Mouse (Mus musculus): Measurements from ENCODE around the gene St8sia1. TPM values are rescaled to one million over a fixed set of nuclear protein-coding genes. Genes with fewer than 3 reads are reported as not detected.

St8sia1 gene
- polyA plus RNA-seq, 1 experiment from 2014 or later: 2.4 TPM

DNA sequence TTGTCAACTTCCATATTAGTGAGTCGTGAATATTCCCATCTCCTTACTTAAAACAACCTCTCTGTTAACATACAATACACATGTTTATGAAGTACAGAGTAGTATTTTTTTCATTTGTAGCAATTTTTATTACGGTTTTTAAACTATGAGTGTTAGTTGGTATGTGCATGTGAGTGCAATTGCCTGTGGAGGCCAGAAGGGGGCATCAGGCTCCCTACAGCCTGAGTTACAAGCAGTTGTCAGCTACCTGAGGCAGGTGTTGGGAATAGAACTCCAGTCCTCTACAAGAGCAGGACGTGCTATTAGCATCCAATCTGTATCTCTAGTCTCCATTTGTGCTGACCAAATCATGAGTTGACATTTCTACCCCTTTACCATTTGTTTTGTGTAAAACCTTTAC, 19.8 kb downstream of the St8sia1 start:
- DNase-seq (ENCODE audit: low spot score) (no peak), ATAC-seq (replicated peaks; ENCODE audit: low FRiP score) (no peak)
- H3K36me3 ChIP-seq (ENCODE audit: control insufficient read depth, insufficient read depth, low read length): no peaks in the 10 kb centered on the region
- H3K27me3 ChIP-seq (ENCODE audit: control insufficient read depth, insufficient read depth, low read length): no peaks in the 10 kb centered on the region
- H3K27ac ChIP-seq (ENCODE audit: low read depth, low read length): no peak overlapping the region
- no peak overlapping the region for H3K4me3 ChIP-seq (ENCODE audit: low read depth, low read length)
- no peak overlapping the region for H3K9ac ChIP-seq (ENCODE audit: low read length)
- WGBS: 89% methylated on average over 3 of the region's 3 CpGs
- H3K9me3 ChIP-seq (ENCODE audit: control insufficient read depth, low read length): no peaks in the 10 kb centered on the region
- no peaks in the 10 kb centered on the region for H3K4me1 ChIP-seq (replicated peaks; ENCODE audit: control insufficient read depth, insufficient read depth, low read length)
- H3K4me2 ChIP-seq (ENCODE audit: low read depth, low read length, severe bottlenecking): no peak overlapping the region

DNA sequence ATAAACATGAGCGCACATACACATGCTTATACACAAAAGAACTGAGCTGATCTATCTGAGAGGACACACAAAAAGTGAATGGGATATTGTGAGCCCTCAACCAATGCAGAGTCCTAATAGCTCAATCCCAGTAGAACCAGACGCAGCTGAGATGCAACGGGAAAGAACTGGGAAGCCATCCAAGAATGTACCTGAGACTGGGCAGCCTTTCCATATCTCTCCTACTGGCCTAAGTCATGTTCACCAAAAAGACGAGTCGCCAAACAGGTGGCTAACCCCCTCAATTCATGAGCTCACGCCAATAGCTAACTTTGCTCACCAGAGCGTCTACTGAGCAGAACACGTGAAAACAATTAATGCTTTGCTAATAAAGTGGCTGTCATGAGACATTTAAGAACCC, 20.8 kb downstream of the St8sia1 start:
- 95% methylated on average over 8 of the region's 8 CpGs for WGBS
- Histone ChIP-seq H3K4me3 (ENCODE audit: low read depth, low read length) (no peak overlapping the region), H3K4me1 (replicated peaks; ENCODE audit: control insufficient read depth, insufficient read depth, low read length) (no peaks in the 10 kb centered on the region), H3K27ac (ENCODE audit: low read depth, low read length) (no peak overlapping the region), H3K9ac (ENCODE audit: low read length) (no peak overlapping the region), H3K36me3 (ENCODE audit: control insufficient read depth, insufficient read depth, low read length) (no peaks in the 10 kb centered on the region), H3K27me3 (ENCODE audit: control insufficient read depth, insufficient read depth, low read length) (no peaks in the 10 kb centered on the region), H3K9me3 (ENCODE audit: control insufficient read depth, low read length) (no peaks in the 10 kb centered on the region), H3K4me2 (ENCODE audit: low read depth, low read length, severe bottlenecking) (no peak overlapping the region)
- ATAC-seq (replicated peaks; ENCODE audit: low FRiP score) (no peak), DNase-seq (ENCODE audit: low spot score) (no peak)

DNA sequence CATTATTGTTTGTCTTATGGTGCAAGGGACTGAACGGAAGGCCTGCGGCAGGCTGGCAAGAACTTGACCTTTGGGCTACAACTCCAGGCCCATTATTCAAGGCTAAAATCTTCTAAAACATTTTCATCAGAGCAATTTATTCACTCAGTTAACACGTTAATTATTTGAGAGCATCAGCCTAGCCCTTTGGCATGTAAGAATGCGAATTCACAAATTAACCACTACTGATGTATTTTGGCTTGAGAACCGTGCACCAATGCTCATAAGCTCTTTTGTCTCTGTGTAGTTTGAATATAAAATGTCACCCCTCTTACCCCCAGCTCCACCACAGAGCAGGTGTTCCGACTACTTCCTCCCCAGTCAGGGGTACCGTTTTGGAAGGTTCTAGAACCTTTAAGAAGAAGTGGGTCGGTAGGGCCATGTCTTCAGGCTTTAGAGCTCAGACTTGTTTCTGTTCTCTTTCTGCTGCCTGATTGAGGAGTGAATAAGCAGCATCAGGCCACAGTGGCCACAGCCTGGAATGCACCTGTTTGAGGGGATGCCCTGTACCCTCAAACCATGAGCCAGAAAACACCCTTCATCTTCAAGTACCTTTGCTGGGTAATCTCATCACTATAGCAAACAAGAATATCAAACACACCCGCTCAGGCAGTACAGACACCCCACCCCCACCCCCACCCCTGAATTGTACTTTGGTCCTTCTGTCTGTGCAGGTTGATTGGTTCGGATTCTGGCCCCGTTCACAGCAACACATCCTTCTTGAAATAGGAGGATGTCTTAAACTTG, 22.5 kb downstream of the St8sia1 start:
- ATAC-seq (replicated peaks; ENCODE audit: low FRiP score): no peak
- Histone ChIP-seq H3K4me1 (replicated peaks; ENCODE audit: control insufficient read depth, insufficient read depth, low read length) (no peaks in the 10 kb centered on the region), H3K9me3 (ENCODE audit: control insufficient read depth, low read length) (no peaks in the 10 kb centered on the region), H3K4me3 (ENCODE audit: low read depth, low read length) (no peak overlapping the region), H3K27ac (ENCODE audit: low read depth, low read length) (no peak overlapping the region), H3K36me3 (ENCODE audit: control insufficient read depth, insufficient read depth, low read length) (no peaks in the 10 kb centered on the region), H3K9ac (ENCODE audit: low read length) (no peak overlapping the region), H3K27me3 (ENCODE audit: control insufficient read depth, insufficient read depth, low read length) (no peaks in the 10 kb centered on the region), H3K4me2 (ENCODE audit: low read depth, low read length, severe bottlenecking) (no peak overlapping the region)
- 81% methylated on average over 11 of the region's 11 CpGs for WGBS
- DNase-seq (ENCODE audit: low spot score): no peak

DNA sequence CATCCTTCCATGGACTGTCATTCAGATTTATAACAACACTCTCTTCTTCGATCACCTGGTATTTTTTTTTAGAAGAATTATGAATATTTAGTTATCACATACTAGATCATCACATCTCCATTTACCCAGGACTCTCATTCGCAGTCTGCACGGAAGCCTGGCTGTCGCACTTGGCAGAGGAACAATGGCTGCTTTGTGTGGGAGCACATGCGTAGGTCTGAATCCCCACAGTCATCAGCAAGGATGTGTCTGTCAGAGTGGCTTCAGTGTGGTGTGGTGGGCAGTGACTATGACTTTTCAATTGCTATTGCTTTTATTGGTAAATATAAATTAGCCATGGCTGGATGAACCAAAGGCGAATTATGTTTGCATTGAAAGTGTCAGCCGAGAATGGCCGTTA, 23.2 kb downstream of the St8sia1 start:
- Histone ChIP-seq H3K4me1 (replicated peaks; ENCODE audit: control insufficient read depth, insufficient read depth, low read length) (no peaks in the 10 kb centered on the region), H3K4me2 (ENCODE audit: low read depth, low read length, severe bottlenecking) (no peak overlapping the region), H3K9ac (ENCODE audit: low read length) (no peak overlapping the region), H3K9me3 (ENCODE audit: control insufficient read depth, low read length) (no peaks in the 10 kb centered on the region), H3K4me3 (ENCODE audit: low read depth, low read length) (no peak overlapping the region), H3K36me3 (ENCODE audit: control insufficient read depth, insufficient read depth, low read length) (no peaks in the 10 kb centered on the region), H3K27me3 (ENCODE audit: control insufficient read depth, insufficient read depth, low read length) (no peaks in the 10 kb centered on the region), H3K27ac (ENCODE audit: low read depth, low read length) (no peak overlapping the region)
- 75% methylated on average over 8 of the region's 8 CpGs for WGBS
- DNase-seq (ENCODE audit: low spot score) (no peak), ATAC-seq (replicated peaks; ENCODE audit: low FRiP score) (peak; percentile 60)

DNA sequence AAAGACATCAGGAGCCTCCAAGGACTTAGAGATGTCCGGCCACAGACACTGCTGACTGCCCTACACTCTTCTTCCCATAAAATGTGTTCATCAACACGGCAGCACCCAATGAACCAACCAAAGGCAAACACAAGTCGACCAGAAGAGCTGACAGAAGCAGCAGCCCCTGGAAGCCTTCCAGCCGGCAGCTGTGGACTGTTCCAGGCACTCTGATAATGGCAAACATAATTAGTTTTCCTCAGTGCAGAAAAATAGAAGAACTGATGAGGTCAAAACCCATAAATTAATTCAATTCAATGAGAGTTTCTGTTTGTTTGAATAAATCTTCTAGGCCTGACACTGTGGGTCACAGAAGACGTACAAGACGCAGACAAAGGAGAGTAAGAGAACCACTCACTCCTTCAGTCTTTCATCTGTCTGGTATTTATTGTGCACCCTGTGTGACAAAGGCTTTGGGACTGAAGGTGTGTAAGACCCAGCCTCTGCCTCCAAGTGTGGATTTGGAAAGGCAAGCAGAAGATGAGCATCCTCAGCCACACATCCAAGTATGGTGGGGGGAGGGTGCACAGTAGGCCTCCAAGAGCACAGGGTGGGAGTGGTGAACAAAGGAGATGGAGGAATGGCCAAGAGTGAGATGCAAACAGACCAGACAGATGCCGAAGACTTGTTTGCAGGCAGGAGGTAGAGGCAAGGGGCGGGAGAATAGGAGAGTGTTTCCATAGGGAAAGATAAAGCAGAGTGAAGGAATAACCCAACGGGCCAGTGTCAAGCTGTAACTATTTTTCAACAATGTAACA, 25.5 kb downstream of the St8sia1 start:
- WGBS: 76% methylated on average over 9 of the region's 9 CpGs
- no peak overlapping the region for H3K27ac ChIP-seq (ENCODE audit: low read depth, low read length)
- no peak overlapping the region for H3K4me2 ChIP-seq (ENCODE audit: low read depth, low read length, severe bottlenecking)
- ATAC-seq (replicated peaks; ENCODE audit: low FRiP score) (peak; percentile 33), DNase-seq (ENCODE audit: low spot score) (no peak)
- H3K36me3 ChIP-seq (ENCODE audit: control insufficient read depth, insufficient read depth, low read length): no peaks in the 10 kb centered on the region
- no peak overlapping the region for H3K9ac ChIP-seq (ENCODE audit: low read length)
- H3K9me3 ChIP-seq (ENCODE audit: control insufficient read depth, low read length): no peaks in the 10 kb centered on the region
- no peaks in the 10 kb centered on the region for H3K27me3 ChIP-seq (ENCODE audit: control insufficient read depth, insufficient read depth, low read length)
- H3K4me3 ChIP-seq (ENCODE audit: low read depth, low read length): no peak overlapping the region
- H3K4me1 ChIP-seq (replicated peaks; ENCODE audit: control insufficient read depth, insufficient read depth, low read length): no peaks in the 10 kb centered on the region

DNA sequence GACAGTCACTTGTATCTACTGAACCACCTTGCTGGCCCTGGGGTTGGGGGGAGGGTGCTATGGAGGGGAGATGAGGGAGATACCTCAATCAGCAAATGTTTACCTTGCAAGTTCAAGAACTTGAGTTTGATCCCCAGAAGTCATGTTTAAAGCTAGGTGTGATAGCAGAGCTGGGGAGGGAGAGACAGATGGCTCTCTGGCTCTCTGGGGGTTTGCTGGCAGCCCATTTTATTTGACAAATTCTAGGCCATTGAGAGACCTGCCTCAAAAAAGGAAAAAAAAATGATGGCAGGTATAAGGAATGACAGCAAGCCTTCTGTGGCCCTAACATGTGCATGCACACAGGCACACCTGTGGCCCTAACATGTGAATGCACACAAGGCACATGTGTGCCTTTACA, 26.2 kb downstream of the St8sia1 start:
- H3K9ac ChIP-seq (ENCODE audit: low read length): no peak overlapping the region
- H3K27ac ChIP-seq (ENCODE audit: low read depth, low read length): no peak overlapping the region
- H3K9me3 ChIP-seq (ENCODE audit: control insufficient read depth, low read length): no peaks in the 10 kb centered on the region
- ATAC-seq (replicated peaks; ENCODE audit: low FRiP score) (no peak), DNase-seq (ENCODE audit: low spot score) (no peak)
- H3K27me3 ChIP-seq (ENCODE audit: control insufficient read depth, insufficient read depth, low read length): no peaks in the 10 kb centered on the region
- H3K4me2 ChIP-seq (ENCODE audit: low read depth, low read length, severe bottlenecking): no peak overlapping the region
- H3K4me3 ChIP-seq (ENCODE audit: low read depth, low read length): no peak overlapping the region
- no peaks in the 10 kb centered on the region for H3K4me1 ChIP-seq (replicated peaks; ENCODE audit: control insufficient read depth, insufficient read depth, low read length)
- no peaks in the 10 kb centered on the region for H3K36me3 ChIP-seq (ENCODE audit: control insufficient read depth, insufficient read depth, low read length)

DNA sequence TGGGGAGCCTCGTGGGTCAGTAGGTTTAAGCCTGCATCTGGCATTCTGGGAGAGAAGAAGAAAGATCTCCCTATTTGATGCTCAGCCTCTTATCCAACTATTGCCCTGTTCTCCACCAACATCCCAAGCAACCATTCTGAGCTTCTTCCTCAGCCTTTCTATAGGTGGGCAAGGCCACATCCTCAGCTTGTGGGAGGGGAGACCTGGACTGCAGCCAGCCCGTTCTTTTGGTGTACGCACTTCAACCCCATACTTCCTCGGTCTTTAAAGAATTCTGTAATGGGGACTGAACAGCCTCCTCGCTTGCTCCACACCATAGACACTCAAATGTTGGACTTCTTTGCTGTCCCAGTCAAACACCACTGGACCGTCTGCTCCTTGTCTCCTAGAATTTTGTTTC, 31.7 kb downstream of the St8sia1 start:
- H3K27me3 ChIP-seq (ENCODE audit: control insufficient read depth, insufficient read depth, low read length): no peaks in the 10 kb centered on the region
- no peak overlapping the region for H3K4me3 ChIP-seq (ENCODE audit: low read depth, low read length)
- ATAC-seq (replicated peaks; ENCODE audit: low FRiP score) (no peak), DNase-seq (ENCODE audit: low spot score) (no peak)
- no peaks in the 10 kb centered on the region for H3K36me3 ChIP-seq (ENCODE audit: control insufficient read depth, insufficient read depth, low read length)
- no peaks in the 10 kb centered on the region for H3K4me1 ChIP-seq (replicated peaks; ENCODE audit: control insufficient read depth, insufficient read depth, low read length)
- 88% methylated on average over 6 of the region's 6 CpGs for WGBS
- H3K9me3 ChIP-seq (ENCODE audit: control insufficient read depth, low read length): no peaks in the 10 kb centered on the region
- no peak overlapping the region for H3K4me2 ChIP-seq (ENCODE audit: low read depth, low read length, severe bottlenecking)
- no peak overlapping the region for H3K9ac ChIP-seq (ENCODE audit: low read length)
- H3K27ac ChIP-seq (ENCODE audit: low read depth, low read length): no peak overlapping the region

DNA sequence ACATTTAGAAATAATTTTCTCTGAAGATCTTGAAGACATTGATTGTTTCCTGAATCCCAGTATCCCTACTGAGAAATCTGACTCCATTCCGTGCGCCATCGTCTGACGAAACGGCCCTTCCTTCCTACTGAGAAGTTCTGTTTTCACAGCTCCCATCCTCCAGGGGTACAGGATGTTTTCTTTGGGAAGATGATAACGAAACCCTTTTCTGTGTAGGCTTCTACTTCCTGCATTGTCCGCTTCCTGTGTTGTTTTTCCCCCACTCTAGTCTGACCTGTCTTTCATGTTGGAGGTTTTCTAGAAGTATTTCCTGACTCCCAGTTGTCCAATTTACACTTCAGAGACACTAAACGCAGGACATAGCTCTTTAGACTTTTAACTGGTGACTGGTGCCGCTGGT, 32.1 kb downstream of the St8sia1 start:
- DNase-seq (ENCODE audit: low spot score) (no peak), ATAC-seq (replicated peaks; ENCODE audit: low FRiP score) (no peak)
- Histone ChIP-seq H3K27me3 (ENCODE audit: control insufficient read depth, insufficient read depth, low read length) (no peaks in the 10 kb centered on the region), H3K4me2 (ENCODE audit: low read depth, low read length, severe bottlenecking) (no peak overlapping the region), H3K27ac (ENCODE audit: low read depth, low read length) (no peak overlapping the region), H3K9me3 (ENCODE audit: control insufficient read depth, low read length) (no peaks in the 10 kb centered on the region), H3K36me3 (ENCODE audit: control insufficient read depth, insufficient read depth, low read length) (no peaks in the 10 kb centered on the region), H3K9ac (ENCODE audit: low read length) (no peak overlapping the region), H3K4me3 (ENCODE audit: low read depth, low read length) (no peak overlapping the region), H3K4me1 (replicated peaks; ENCODE audit: control insufficient read depth, insufficient read depth, low read length) (no peaks in the 10 kb centered on the region)
- 71% methylated on average over 9 of the region's 9 CpGs for WGBS

Data from forebrain, embryonic 11.5 days (tissue).